Mouse (Mus musculus): ENCODE results near the gene Pramef8.

DNA sequence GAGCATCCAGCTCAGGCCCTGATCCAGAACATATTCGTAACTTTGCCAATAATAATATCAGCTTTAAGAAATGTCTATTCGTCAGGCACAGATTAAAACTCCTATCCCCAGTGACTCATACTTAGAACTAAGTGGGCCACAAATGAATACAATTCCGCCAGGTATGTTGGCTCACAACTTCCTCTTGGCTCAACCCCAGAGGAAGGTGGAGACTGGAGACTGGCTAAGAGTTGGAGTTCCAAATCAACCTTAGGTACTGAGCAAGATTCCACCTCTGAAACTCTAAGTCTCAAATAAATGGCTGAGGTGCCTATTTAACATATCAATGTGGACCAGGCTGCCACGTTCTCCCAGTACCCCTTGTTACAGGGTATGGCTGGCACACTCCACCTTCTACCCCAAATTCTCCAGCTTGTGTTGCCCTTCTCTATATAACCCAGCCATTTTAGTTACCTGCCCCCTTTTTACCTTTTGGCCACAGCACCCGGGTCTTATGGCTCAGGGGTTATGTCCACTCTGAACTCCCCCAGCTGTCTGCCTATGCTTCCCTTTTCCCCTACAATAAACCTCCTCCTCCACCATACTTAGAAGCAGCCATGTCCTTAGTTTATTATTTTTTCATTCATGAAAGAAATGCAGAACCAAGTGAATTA lies 534 bp upstream of the Pramef8 start:
- TF ChIP-seq CTCF (IDR thresholded peaks at IDR 0.05; ENCODE audit: low read depth) (no peak), EP300 (IDR thresholded peaks at IDR 0.05; ENCODE audit: low read depth) (no peak)
